Mouse (Mus musculus) activated CD4-positive, CD25-positive, alpha-beta regulatory T cell, adult 9 weeks (primary cell): ENCODE data around the gene Smc1a. TPM values are rescaled to one million over a fixed set of nuclear protein-coding genes. Genes with fewer than 3 reads are reported as not detected.

Experiments used
- polyA plus RNA-seq: library from polyadenylated mRNA; unstranded; fragments of 100-300 nt; shearing (Covaris generic); gene quantifications from one replicate; pipeline ENCODE4 v1.2.1, GENCODE M21; 2017

Gene Smc1a
- polyA plus RNA-seq, result 98.2 TPM

DNA sequence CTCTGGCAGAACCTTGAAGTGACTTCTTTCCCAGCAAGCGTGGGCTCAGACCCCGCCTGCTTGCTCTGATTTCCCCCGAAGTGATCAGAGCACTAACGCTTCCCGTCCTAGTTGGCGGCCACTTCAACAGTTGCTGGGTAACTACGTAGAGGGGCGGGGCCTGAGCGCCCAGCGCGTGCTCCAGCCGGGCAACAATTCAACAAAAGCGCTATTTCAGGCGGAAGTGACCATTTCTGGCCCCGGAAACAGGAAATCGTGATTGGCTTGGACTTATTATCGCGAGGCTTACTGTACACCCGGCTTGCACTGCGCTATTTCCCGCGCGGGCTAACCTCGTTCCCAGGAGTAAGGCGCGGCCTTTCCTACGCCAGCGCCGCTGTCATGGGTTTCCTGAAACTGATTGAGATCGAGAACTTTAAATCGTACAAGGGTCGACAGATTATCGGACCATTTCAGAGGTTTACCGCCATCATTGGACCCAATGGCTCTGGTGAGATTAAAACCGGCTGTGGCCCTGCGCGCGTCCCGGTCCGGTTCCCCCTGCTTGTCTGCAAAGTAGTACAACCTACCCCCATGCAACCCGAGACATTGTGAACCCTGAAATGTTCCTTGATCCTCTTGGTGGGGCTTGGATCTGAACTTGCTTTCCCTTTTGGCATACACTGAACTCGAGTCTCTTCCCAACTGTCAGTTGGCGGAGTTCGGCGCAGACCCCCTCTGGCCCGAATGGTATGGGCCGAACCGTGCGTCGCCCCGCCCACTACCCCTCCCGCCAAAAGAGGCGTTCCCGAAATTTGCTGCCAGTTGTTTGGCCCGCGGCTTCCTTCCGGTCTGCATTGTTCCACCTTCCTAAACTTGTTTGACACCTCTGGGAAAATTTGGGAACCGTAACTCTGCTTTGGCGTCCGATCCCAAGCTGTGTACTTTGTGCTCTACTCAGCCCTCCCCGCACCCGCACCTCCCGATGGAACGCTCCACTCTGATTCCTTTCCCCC, at the start of gene Smc1a, which contains the start of gene Ribc1:
TSS of gene Smc1a (plus strand) at position 278 of the 995 bp plus-strand sequence.
TSS of gene Ribc1 (minus strand) at position 145 of the 995 bp plus-strand sequence.

GRCm38 (mm10) chrX:152001737-152002710, 14.2 kb upstream of the Smc1a start, which contains the start of gene Hsd17b10:
TSS of gene Hsd17b10 (plus strand) at chrX:152001845.

Other genes starting within 250 kb of the Smc1a start
- 62.5 TPM for gene Huwe1, start 215.6 kb upstream of the Smc1a start, polyA plus RNA-seq
- gene Hsd17b10, start 14.6 kb upstream of the Smc1a start, polyA plus RNA-seq, result 104 TPM
- gene Ribc1, start 133 bp upstream of the Smc1a start, polyA plus RNA-seq, result 1.8 TPM
- 0.05 TPM for gene Iqsec2, start 127.8 kb downstream of the Smc1a start, polyA plus RNA-seq
- gene Kdm5c, start 216.6 kb downstream of the Smc1a start, polyA plus RNA-seq, result 61.8 TPM